Mouse (Mus musculus) adrenal gland (tissue): ENCODE results near the gene Fmn2.

Experiments used
- intact Hi-C: fragments of 180-260 bp; cut with DNase I; formaldehyde crosslinking; loops from one replicate; pipeline ENCODE4 v1.15.1; 2025
- long read RNA-seq, 2 experiments: library from polyadenylated mRNA; unstranded; transcript quantifications; one replicate each; pipeline ENCODE4 v2.0.0; 2020; ENCODE audit warnings: borderline replicate concordance in 1 of 2; ENCODE audit not compliant: insufficient replicate concordance in 1 of 2

Gene Fmn2
- long read RNA-seq, experiment 1, result 0 reads
- long read RNA-seq, experiment 2, result 0 reads

DNA sequence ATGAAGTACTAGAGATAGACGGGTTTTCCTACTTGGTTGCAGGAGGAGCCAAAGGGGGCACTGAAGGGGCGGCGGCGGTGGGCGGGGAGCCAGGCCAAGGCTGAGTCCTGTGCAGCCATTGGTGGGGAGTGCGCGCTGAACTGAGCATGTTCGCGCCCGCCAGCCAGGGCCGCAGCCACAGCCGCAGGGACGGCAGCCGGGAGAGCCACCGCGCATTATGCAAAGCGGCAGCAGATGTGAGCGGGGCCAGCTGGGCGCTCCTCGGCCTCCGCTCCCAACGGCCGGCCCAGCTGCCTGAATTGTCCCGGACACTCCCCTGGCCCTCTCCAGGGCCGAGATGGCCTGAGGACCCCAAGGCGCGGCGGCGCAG is at the start of gene Fmn2:
TSS of gene Fmn2 (plus strand) at position 165 of the 370 bp plus-strand sequence.
- intact Hi-C loops, result no loop called here

DNA sequence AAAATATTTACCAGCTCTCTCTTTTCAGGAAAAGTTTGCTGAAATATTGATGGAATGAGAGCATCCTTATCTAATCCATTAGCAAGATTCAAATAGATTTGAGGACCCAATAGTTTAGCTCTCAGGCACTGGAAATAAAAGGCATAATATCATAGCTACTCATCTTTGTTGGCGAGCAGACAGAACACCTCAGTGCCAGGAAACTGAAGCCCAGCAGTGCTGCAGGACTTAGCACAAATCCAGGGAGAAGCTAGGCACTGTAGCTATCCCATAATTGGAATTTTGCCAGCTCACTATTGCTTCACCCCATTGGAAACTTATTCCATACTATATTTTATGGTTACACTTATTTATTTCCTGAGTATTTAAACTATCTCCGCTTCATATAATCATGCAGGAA is 46.5 kb upstream of the Fmn2 start:
- intact Hi-C loops, result no loop called here

- intact Hi-C loops, result loop anchor here (5.0 kb wide), 2 partner anchors 298 to 1008 kb away; no protein-coding TSS in a partner anchor
Measured at GRCm38 (mm10) chr1:174465385-174465784, 36.2 kb upstream of the Fmn2 start.

- intact Hi-C loops, result loop anchor here (5.0 kb wide), 2 partner anchors 299 to 1009 kb away; no protein-coding TSS in a partner anchor
Measured at GRCm38 (mm10) chr1:174466240-174466639, 35.4 kb upstream of the Fmn2 start.

- intact Hi-C loops, result loop anchor here (2.0 to 5.0 kb wide), 3 partner anchors 83 to 1012 kb away; no protein-coding TSS in a partner anchor
Measured at GRCm38 (mm10) chr1:174469736-174470135, 31.9 kb upstream of the Fmn2 start.

DNA sequence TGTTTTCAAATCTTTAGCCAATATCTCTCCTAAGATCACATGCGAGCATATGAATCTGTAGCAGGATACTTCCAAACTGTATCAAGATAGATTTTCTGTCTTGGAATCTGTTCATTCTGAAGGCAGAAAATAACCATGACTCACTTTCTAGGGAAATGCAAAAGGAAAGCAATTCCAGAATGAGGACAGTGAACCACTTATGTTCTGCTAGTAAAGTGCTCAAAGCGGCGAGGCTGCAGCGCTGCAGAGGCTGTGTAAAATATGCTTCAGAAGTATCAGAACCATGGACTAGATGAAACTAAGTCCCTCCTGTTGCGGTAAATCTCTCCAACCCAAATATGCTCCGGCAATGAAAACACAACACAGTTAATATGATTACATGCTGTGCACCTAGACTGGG is 19.1 kb upstream of the Fmn2 start:
- intact Hi-C loops, result no loop called here

DNA sequence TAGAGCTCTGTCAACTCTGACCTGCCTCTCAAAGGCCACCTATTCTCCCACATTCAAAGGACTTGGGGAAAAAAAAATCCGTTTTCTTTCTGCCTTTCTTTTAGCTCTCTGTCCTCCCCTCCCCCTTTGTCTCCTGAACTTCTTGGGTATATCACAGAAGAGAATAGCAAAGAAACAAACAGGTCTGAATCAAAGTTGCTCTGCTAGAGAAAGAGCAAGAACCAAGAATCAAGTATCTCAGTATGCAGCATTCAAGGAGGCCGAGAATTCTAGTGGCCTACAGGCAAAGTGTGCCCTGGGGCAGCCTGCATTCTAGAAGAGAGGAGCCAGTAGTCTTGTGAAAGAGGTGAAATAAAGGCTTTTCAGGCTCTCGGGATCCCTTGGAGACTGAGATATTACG is 1.6 kb upstream of the Fmn2 start:
- intact Hi-C loops, result no loop called here

DNA sequence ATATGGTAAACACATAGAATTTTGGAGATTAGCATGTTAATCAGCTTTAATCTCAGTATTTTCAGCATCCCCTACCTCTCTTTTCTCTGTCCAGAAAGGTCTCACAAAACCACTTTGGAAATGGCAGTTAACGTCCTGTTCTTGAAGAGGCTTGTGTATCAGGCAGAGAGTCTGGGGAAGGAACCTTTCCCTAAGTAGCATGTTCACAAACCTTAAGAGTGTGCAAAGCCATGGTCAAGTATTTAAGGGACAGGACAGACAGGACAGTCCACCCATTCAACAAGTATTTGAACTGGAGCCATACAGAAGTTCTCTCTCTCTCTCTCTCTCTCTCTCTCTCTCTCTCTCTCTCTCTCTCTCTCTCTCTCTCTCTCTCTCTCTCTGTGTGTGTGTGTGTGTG is 614 bp upstream of the Fmn2 start:
- intact Hi-C loops, result no loop called here

- intact Hi-C loops, result no loop called here
Measured at GRCm38 (mm10) chr1:174502031-174502845, 613 bp downstream of the Fmn2 start.

- intact Hi-C loops, result no loop called here
Measured at GRCm38 (mm10) chr1:174502846-174503745, 1.5 kb downstream of the Fmn2 start.

- intact Hi-C loops, result no loop called here
Measured at GRCm38 (mm10) chr1:174508571-174509110, 7.0 kb downstream of the Fmn2 start.

- intact Hi-C loops, result no loop called here
Measured at GRCm38 (mm10) chr1:174513419-174513818, 11.8 kb downstream of the Fmn2 start.

- intact Hi-C loops, result no loop called here
Measured at GRCm38 (mm10) chr1:174521976-174522770, 20.5 kb downstream of the Fmn2 start.

DNA sequence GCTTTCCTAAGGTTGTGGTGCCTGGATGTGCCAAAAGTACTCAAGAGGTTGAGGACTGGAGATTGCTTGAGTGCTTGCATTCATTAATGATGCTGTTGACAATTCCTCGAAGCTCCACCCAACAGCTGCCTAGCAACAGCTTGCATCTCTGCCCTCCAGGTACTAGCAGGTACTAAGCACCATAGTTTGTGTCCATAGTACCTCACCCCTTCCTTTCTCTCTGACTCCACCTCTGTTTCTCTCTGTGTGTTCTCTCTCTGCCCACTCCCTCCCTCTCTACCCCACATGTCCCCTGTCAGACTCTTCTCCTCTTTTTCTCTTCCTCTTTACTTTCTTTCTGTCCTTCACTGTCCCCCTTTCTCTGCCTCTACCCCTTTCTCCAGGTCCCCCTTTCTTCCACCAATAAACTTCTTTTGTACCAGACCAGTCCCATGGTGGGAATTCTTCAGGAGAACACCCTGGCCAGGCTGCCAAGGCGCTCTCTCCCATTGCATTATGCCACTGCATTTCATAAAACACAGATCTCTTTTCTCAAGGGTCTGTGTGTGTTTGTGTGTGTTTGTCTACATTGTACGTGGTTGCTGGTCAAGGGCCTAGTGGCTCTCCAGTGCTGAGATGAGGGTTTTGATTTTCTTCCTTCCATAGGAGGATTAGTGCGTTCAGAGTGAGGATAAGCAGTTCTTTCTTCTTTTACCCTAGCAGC is 21.3 kb downstream of the Fmn2 start:
- intact Hi-C loops, result no loop called here

GRCm38 (mm10) chr1:174523512-174523828 is 21.8 kb downstream of the Fmn2 start:
- intact Hi-C loops, result no loop called here

DNA sequence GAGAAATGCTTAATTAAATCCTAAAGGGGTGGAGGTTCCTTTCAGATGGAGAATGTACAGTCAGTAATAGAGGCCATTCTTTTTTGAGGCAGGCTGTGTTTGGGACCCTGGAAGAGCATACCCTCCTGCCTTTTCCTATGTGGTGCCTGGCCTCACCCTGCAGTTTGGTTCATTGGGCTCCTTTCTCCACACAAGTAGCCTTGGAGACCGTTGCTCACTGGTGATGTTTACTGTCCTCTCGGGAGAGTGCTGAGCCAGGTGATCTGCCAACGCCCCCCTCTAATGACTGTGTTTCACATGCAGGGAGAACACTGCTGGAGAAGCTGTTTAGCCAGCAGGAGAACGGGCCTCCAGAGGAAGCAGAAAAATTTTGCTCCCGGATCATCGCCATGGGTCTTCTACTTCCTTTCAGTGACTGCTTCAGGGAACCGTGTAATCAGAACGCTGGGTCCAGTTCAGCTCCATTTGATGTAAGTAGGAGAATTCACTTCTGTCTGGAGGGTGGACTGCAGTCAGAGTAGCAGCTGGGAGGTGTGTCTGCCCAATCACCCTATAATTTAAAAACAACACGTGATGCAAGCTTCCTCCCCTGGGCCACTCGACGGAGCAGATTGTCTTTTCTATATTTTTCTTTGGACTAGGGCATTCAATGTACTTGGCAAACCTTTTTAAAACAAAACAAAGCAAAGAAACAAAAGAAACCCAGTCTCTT is 35.3 kb downstream of the Fmn2 start:
- intact Hi-C loops, result no loop called here

GRCm38 (mm10) chr1:174537491-174537890 is 35.9 kb downstream of the Fmn2 start:
- intact Hi-C loops, result no loop called here

GRCm38 (mm10) chr1:174548291-174548690 is 46.7 kb downstream of the Fmn2 start:
- intact Hi-C loops, result no loop called here

- intact Hi-C loops, result loop anchor here (2.0 kb wide), 1 partner anchor 83 kb away; no protein-coding TSS in a partner anchor
Measured at GRCm38 (mm10) chr1:174553272-174554007, 51.8 kb downstream of the Fmn2 start.
